Mouse (Mus musculus) gonadal fat pad, adult 2 months (tissue): Measurements from ENCODE around the gene Nop58. TPM values are rescaled to one million over a fixed set of nuclear protein-coding genes. Genes with fewer than 3 reads are reported as not detected.

Experiments used
- polyA plus RNA-seq: library from polyadenylated mRNA; depleted of rRNA; stranded (reverse); fragments of >200 nt; gene quantifications from 2 replicates; pipeline ENCODE4 v1.2.3, GENCODE M21; 2012; rRNA removed

The Nop58 gene
- polyA plus RNA-seq, 1 experiment, result 11.3 TPM

Other genes with a start within 250 kb of the Nop58 start
- 9.5 and 10.2 TPM in 2 replicates for gene Fzd7, start 202.5 kb upstream of the Nop58 start, polyA plus RNA-seq
- gene Gm973, start 168.7 kb upstream of the Nop58 start, polyA plus RNA-seq, result 1.2 and 2.0 TPM in 2 replicates
- 22.6 and 25.6 TPM in 2 replicates for gene Sumo1, start 14.1 kb upstream of the Nop58 start, polyA plus RNA-seq
- gene Bmpr2, start 78.4 kb downstream of the Nop58 start, polyA plus RNA-seq, result 10.3 and 13.7 TPM in 2 replicates
- gene Fam117b, start 228.0 kb downstream of the Nop58 start, polyA plus RNA-seq, result 9.6 and 13.3 TPM in 2 replicates